Mouse (Mus musculus) C2C12 (cell line): ENCODE measurements around the gene Zbtb22. TPM values are rescaled to one million over a fixed set of nuclear protein-coding genes. Genes with fewer than 3 reads are reported as not detected.
"Not testable (repeated sequence)": the region's sequence is repeated elsewhere in the genome, so short reads cannot be mapped to it uniquely, and the experiment has no call there.

Source experiments
- H3K27me3 ChIP-seq: one replicate; pipeline ENCODE4 v1.6.1; 2011; ENCODE audit not compliant: control insufficient read depth, insufficient read depth, insufficient read length
- H3K36me3 ChIP-seq: one replicate; pipeline ENCODE4 v1.6.1; 2011; ENCODE audit not compliant: control insufficient read depth, insufficient read depth
- H3K4me3 ChIP-seq: one replicate; pipeline ENCODE4 v1.5.1; 2011; ENCODE audit warnings: mild to moderate bottlenecking, control low read depth; ENCODE audit not compliant: poor library complexity, insufficient read depth, severe bottlenecking
- H3K79me2 ChIP-seq: one replicate; pipeline ENCODE4 v1.6.1; 2011; ENCODE audit not compliant: control insufficient read depth, insufficient read depth
- H3K79me3 ChIP-seq: one replicate; pipeline ENCODE4 v1.6.1; 2011; ENCODE audit warnings: low read depth, control low read depth
- H3ac ChIP-seq: one replicate; pipeline ENCODE3; 2011; ENCODE audit warnings: low read depth; ENCODE audit not compliant: control insufficient read depth, insufficient read length
- CEBPB ChIP-seq: IDR thresholded peaks from one replicate; pipeline ENCODE4 v1.6.1; 2011; ENCODE audit warnings: low read depth, mild to moderate bottlenecking, control low read depth, moderate library complexity
- CTCF ChIP-seq: IDR thresholded peaks from one replicate; pipeline ENCODE4 v1.5.1; 2011; ENCODE audit not compliant: control insufficient read depth, insufficient read depth, insufficient read length
- FOSL1 ChIP-seq: IDR thresholded peaks from one replicate; pipeline ENCODE4 v1.8.0; 2011; ENCODE audit warnings: mild to moderate bottlenecking, low read length; ENCODE audit not compliant: poor library complexity, insufficient read depth, severe bottlenecking
- MAX ChIP-seq: IDR thresholded peaks from one replicate; pipeline ENCODE4 v1.6.1; 2011; ENCODE audit warnings: mild to moderate bottlenecking, control low read depth
- MYOD1 ChIP-seq: IDR thresholded peaks from one replicate; pipeline ENCODE4 v1.6.1; 2011; ENCODE audit warnings: low read depth; ENCODE audit not compliant: control insufficient read depth, insufficient read length
- MYOG ChIP-seq: IDR thresholded peaks from one replicate; pipeline ENCODE4 v1.6.1; 2011; ENCODE audit not compliant: control insufficient read depth, insufficient read length; ENCODE audit errors: extremely low read depth
- USF1 ChIP-seq: IDR thresholded peaks from one replicate; pipeline ENCODE4 v1.6.1; 2011; ENCODE audit warnings: low read depth, mild to moderate bottlenecking, control low read depth, moderate library complexity
- polyA plus RNA-seq: library from polyadenylated mRNA; unstranded; fragments of >200 nt; fragmentation: generic; extraction: Trizol; gene quantifications from one replicate; pipeline ENCODE4 v1.2.1, GENCODE M21; 2012; ENCODE audit warnings: missing spikeins

Zbtb22 gene
- polyA plus RNA-seq, 1 experiment, result 30.3 TPM

GRCm38 (mm10) chr17:33899642-33900041 lies 16.1 kb upstream of the Zbtb22 start:
- H3K4me3 ChIP-seq, result no peak overlapping the region
- no peaks in the 10 kb centered on the region for H3K36me3 ChIP-seq
- H3ac ChIP-seq, result no peak overlapping the region
- H3K27me3 ChIP-seq, result no peaks in the 10 kb centered on the region
- no peaks in the 10 kb centered on the region for H3K79me3 ChIP-seq
- TF ChIP-seq CEBPB (no peak), MYOD1 (no peak), MYOG (no peak), FOSL1 (no peak), CTCF (no peak), USF1 (no peak), MAX (no peak)
- no peaks in the 10 kb centered on the region for H3K79me2 ChIP-seq

GRCm38 (mm10) chr17:33900281-33900988 lies 15.3 kb upstream of the Zbtb22 start:
- no peaks in the 10 kb centered on the region for H3K27me3 ChIP-seq
- H3K4me3 ChIP-seq, result no peak overlapping the region
- H3ac ChIP-seq, result no peak overlapping the region
- TF ChIP-seq CTCF (no peak), CEBPB (no peak)
- no peaks in the 10 kb centered on the region for H3K79me2 ChIP-seq
- no peaks in the 10 kb centered on the region for H3K79me3 ChIP-seq
- H3K36me3 ChIP-seq, result no peaks in the 10 kb centered on the region

GRCm38 (mm10) chr17:33900989-33901314 lies 14.8 kb upstream of the Zbtb22 start:
- TF ChIP-seq USF1 (no peak), MAX (no peak), FOSL1 (no peak)
- Histone ChIP-seq H3K4me3 (no peak overlapping the region), H3K79me3 (no peaks in the 10 kb centered on the region), H3K79me2 (no peaks in the 10 kb centered on the region), H3K27me3 (no peaks in the 10 kb centered on the region), H3ac (no peak overlapping the region), H3K36me3 (no peaks in the 10 kb centered on the region)

- Histone ChIP-seq H3K4me3 (no peak overlapping the region), H3K79me3 (no peaks in the 10 kb centered on the region)
- no peak for TF ChIP-seq MAX
- TF ChIP-seq FOSL1, result no peak
- no peak for TF ChIP-seq CTCF
- no peak for TF ChIP-seq MYOD1
These were observed 14.1 kb upstream of the Zbtb22 start for GRCm38 (mm10) chr17:33901653-33902052.

GRCm38 (mm10) chr17:33902079-33902478 lies 13.6 kb upstream of the Zbtb22 start:
- H3K4me3 ChIP-seq, result no peak overlapping the region
- no peaks in the 10 kb centered on the region for H3K27me3 ChIP-seq
- no peaks in the 10 kb centered on the region for H3K79me2 ChIP-seq
- TF ChIP-seq FOSL1 (no peak), MYOD1 (no peak), MAX (no peak), CTCF (no peak), USF1 (no peak), MYOG (no peak), CEBPB (no peak)
- no peak overlapping the region for H3ac ChIP-seq
- H3K36me3 ChIP-seq, result no peaks in the 10 kb centered on the region
- H3K79me3 ChIP-seq, result no peaks in the 10 kb centered on the region

More at GRCm38 (mm10) chr17:33901653-33902052, 14.1 kb upstream of the Zbtb22 start:
- no peaks in the 10 kb centered on the region for H3K27me3 ChIP-seq
- no peak overlapping the region for H3ac ChIP-seq
- H3K79me2 ChIP-seq, result no peaks in the 10 kb centered on the region
- H3K36me3 ChIP-seq, result no peaks in the 10 kb centered on the region

GRCm38 (mm10) chr17:33902491-33902890 lies 13.2 kb upstream of the Zbtb22 start:
- no peaks in the 10 kb centered on the region for H3K27me3 ChIP-seq
- no peak overlapping the region for H3K4me3 ChIP-seq
- TF ChIP-seq CTCF (no peak), MYOD1 (no peak), MAX (no peak), CEBPB (no peak), FOSL1 (no peak)
- H3K79me3 ChIP-seq, result no peaks in the 10 kb centered on the region
- no peak overlapping the region for H3ac ChIP-seq
- no peaks in the 10 kb centered on the region for H3K79me2 ChIP-seq
- no peaks in the 10 kb centered on the region for H3K36me3 ChIP-seq

GRCm38 (mm10) chr17:33903911-33904651 lies 11.6 kb upstream of the Zbtb22 start:
- H3K4me3 ChIP-seq, H3K36me3 ChIP-seq, H3K27me3 ChIP-seq, H3ac ChIP-seq, H3K79me3 ChIP-seq, H3K79me2 ChIP-seq: not testable (repeated sequence)

- not testable (repeated sequence) for H3K79me3 ChIP-seq, H3K79me2 ChIP-seq, H3K27me3 ChIP-seq, H3ac ChIP-seq, H3K4me3 ChIP-seq, H3K36me3 ChIP-seq
These were observed 10.9 kb upstream of the Zbtb22 start, which contains the start of gene Platr17 for GRCm38 (mm10) chr17:33904835-33905234. Platr17 (plus strand) TSS chr17:33905135.
